Mouse (Mus musculus) testis, postnatal 10 days (tissue): ENCODE measurements at regions not wholly inside any gene's neighbourhood (a gene's known extent, or its start where the extent isn't known, plus 50 kb on each side); places are given as distances from the start of the nearest gene placed in this dataset.

Experiments used
- DNase-seq: peaks from one replicate; pipeline ENCODE4 v3.0.0; 2021; ENCODE audit warnings: low spot score

- DNase-seq, result no peak
Measured at GRCm38 (mm10) chr11:79825881-79826280, 136.3 kb downstream of the Utp6 start.

GRCm38 (mm10) chr11:79823631-79824310 lies 138.4 kb downstream of the Utp6 start:
- DNase-seq, result no peak

- no peak for DNase-seq
Measured at GRCm38 (mm10) chr11:79821986-79822385, 140.2 kb downstream of the Utp6 start.

GRCm38 (mm10) chr11:79815156-79815555 lies 147.0 kb downstream of the Utp6 start:
- DNase-seq, result no peak

- DNase-seq, result no peak
Measured at GRCm38 (mm10) chr11:79806911-79807466, 155.2 kb downstream of the Utp6 start.

GRCm38 (mm10) chr11:79806417-79806816 lies 155.8 kb downstream of the Utp6 start:
- DNase-seq, result no peak

GRCm38 (mm10) chr11:79805981-79806415 lies 156.2 kb downstream of the Utp6 start:
- DNase-seq, result no peak

GRCm38 (mm10) chr11:79803971-79804370 lies 158.2 kb downstream of the Utp6 start:
- DNase-seq, result no peak

GRCm38 (mm10) chr11:79803006-79803405 lies 159.2 kb downstream of the Utp6 start:
- peak; percentile 79 for DNase-seq

GRCm38 (mm10) chr11:79802566-79802965 lies 159.6 kb downstream of the Utp6 start:
- no peak for DNase-seq

- DNase-seq, result no peak
Measured at GRCm38 (mm10) chr11:79800256-79800655, 161.9 kb downstream of the Utp6 start.

GRCm38 (mm10) chr11:79788251-79788741 lies 173.9 kb downstream of the Utp6 start:
- no peak for DNase-seq

- no peak for DNase-seq
Measured at GRCm38 (mm10) chr11:79787766-79788165, 174.4 kb downstream of the Utp6 start.

- DNase-seq, result no peak
Measured at GRCm38 (mm10) chr11:79784071-79784470, 178.1 kb downstream of the Utp6 start.

- DNase-seq, result no peak
Measured at GRCm38 (mm10) chr11:79781966-79782365, 180.2 kb downstream of the Utp6 start.

- DNase-seq, result no peak
Measured at GRCm38 (mm10) chr11:79779756-79780155, 182.4 kb downstream of the Utp6 start.

- no peak for DNase-seq
Measured at GRCm38 (mm10) chr11:79778522-79778921, 183.7 kb downstream of the Utp6 start.

- peak; percentile 64 for DNase-seq
Measured at GRCm38 (mm10) chr11:79777988-79778387, 184.2 kb downstream of the Utp6 start.

GRCm38 (mm10) chr11:79776577-79776976 lies 185.6 kb downstream of the Rab11fip4 start:
- no peak for DNase-seq

GRCm38 (mm10) chr11:79773755-79774154 lies 182.7 kb downstream of the Rab11fip4 start:
- no peak for DNase-seq

GRCm38 (mm10) chr11:79771431-79771830 lies 180.4 kb downstream of the Rab11fip4 start:
- DNase-seq, result no peak

GRCm38 (mm10) chr11:79767111-79767510 lies 176.1 kb downstream of the Rab11fip4 start:
- DNase-seq, result no peak

- no peak for DNase-seq
Measured at GRCm38 (mm10) chr11:79766036-79766435, 175.0 kb downstream of the Rab11fip4 start.

GRCm38 (mm10) chr11:79765396-79765795 lies 174.4 kb downstream of the Rab11fip4 start:
- no peak for DNase-seq
